13 mouse cellular contexts compared by ENCODE assay signal in the genomic region with DNA sequence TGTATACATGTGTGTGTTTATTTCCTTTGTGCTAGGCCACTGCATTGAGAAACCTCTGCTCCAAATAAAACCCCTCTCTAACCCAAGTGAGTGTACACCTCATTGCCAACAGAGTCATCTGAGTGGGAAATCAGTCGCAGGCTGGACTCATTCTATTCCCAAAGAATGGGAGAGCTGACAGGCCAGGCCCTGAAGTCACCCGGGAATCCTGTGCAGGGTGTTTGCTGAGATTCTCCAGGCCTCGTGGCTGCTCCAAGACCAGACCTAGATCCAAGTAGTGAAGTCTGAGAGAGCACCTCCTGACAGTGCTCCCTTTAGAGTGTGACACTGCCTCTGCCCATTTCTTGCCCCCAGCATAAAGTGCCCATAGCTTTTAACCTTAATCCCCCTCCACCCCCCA.
DNase-seq lines count a peak whose midpoint lies in the region; ATAC-seq and TF ChIP-seq lines count a peak whose summit lies in the region.
"Had no signal": no experiment of that assay in that cellular context is flagged by ENCODE, and none has a peak within 500 bp of the region (broad histone marks: within the 10 kb centered on the region; RNA-seq: fewer than 3 reads in every experiment).

No protein-coding gene starts in this region.

- ATAC-seq in embryonic facial prominence, embryonic 11.5 days (replicated peaks; ENCODE audit: insufficient number of reproducible peaks, low FRiP score, low TSS enrichment, low read depth): no peak
- ATAC-seq in liver, embryonic 13.5 days (ENCODE audit: low read depth): no peak
- ATAC-seq in megakaryocyte, adult 5-6 weeks (ENCODE audit: poor library complexity, severe bottlenecking): no peak

- no peaks in the 10 kb centered on the region for H3K9me3 ChIP-seq in embryonic facial prominence, embryonic 11.5 days (replicated peaks; ENCODE audit: control insufficient read depth, low read length)
- no peaks in the 10 kb centered on the region for H3K9me3 ChIP-seq in liver, embryonic 13.5 days (replicated peaks)
- H3K9me3 ChIP-seq: hindbrain, embryonic 12.5 days had no signal

- intact Hi-C loops in heart, postnatal 25 days (cut with DNase I): no loop called here

- TF ChIP-seq CTCF in layer of hippocampus, adult 2 months (conservative IDR thresholded peaks at IDR 0.05): no peak

- H3K36me3 ChIP-seq in embryonic facial prominence, embryonic 11.5 days (replicated peaks; ENCODE audit: control insufficient read depth, insufficient read depth, low read depth, low read length): no peaks in the 10 kb centered on the region
- H3K36me3 ChIP-seq in liver, embryonic 13.5 days: no peaks in the 10 kb centered on the region
- H3K36me3 ChIP-seq: hindbrain, embryonic 12.5 days had no signal

- DNase-seq in heart, adult 11 months: peak; percentile 96
- no peak for DNase-seq in heart, postnatal 25 days (ENCODE audit: low spot score)
- DNase-seq in layer of hippocampus, adult 2 months (ENCODE audit: low spot score in 2 of 2): no peak
- DNase-seq in layer of hippocampus, adult 8-10 months (ENCODE audit: low spot score in 2 of 2): no peak
- DNase-seq in embryonic facial prominence, embryonic 11.5 days (ENCODE audit: low spot score): no peak
- DNase-seq in liver, embryonic 13.5 days: no peak
- DNase-seq in frontal cortex, adult 2 months (ENCODE audit: extremely low spot score in 1 of 2, low spot score in 1 of 2): no peak
- DNase-seq: cerebellum, postnatal 25 days; right cerebral cortex, adult 18-20 months had no signal

- H3K27ac ChIP-seq in layer of hippocampus, adult 2 months: peak overlapping the region; percentile 81; the same call in 1 of the 2 replicates
- peak overlapping the region; percentile 25; the same call in 1 of the 2 replicates for H3K27ac ChIP-seq in embryonic facial prominence, embryonic 11.5 days (replicated peaks; ENCODE audit: low read depth, low read length)
- peak overlapping the region; percentile 10; the same call in 1 of the 2 replicates for H3K27ac ChIP-seq in liver, embryonic 13.5 days
- H3K27ac ChIP-seq: hindbrain, embryonic 12.5 days had no signal

- H3K27me3 ChIP-seq in embryonic facial prominence, embryonic 11.5 days (ENCODE audit: control insufficient read depth, insufficient read depth, low read length): no peaks in the 10 kb centered on the region
- H3K27me3 ChIP-seq in liver, embryonic 13.5 days: no peaks in the 10 kb centered on the region
- H3K27me3 ChIP-seq: hindbrain, embryonic 12.5 days had no signal

- 66% methylated on average over 3 of the region's 3 CpGs for WGBS in embryonic facial prominence, embryonic 11.5 days
- WGBS in liver, embryonic 13.5 days (ENCODE audit: insufficient replicate concordance): 54% methylated on average over 3 of the region's 3 CpGs

- peaks cover 11% of the 10 kb centered on the region for H3K4me1 ChIP-seq in embryonic facial prominence, embryonic 11.5 days (ENCODE audit: control insufficient read depth, insufficient read depth, low read length)
- peaks cover 85% of the 10 kb centered on the region for H3K4me1 ChIP-seq in liver, embryonic 13.5 days (replicated peaks)

- no peak overlapping the region for H3K4me3 ChIP-seq in layer of hippocampus, adult 2 months
- H3K4me3 ChIP-seq in embryonic facial prominence, embryonic 11.5 days (ENCODE audit: low read depth, low read length): no peak overlapping the region
- no peak overlapping the region for H3K4me3 ChIP-seq in liver, embryonic 13.5 days (replicated peaks)
- H3K4me3 ChIP-seq: erythroblast, embryonic 14.5 days; hindbrain, embryonic 12.5 days had no signal

- H3K9ac ChIP-seq in embryonic facial prominence, embryonic 11.5 days (replicated peaks; ENCODE audit: low read length): no peak overlapping the region
- H3K9ac ChIP-seq in liver, embryonic 13.5 days: 0 out of 2 replicates have a peak overlapping the region, but pooled peaks have one; percentile 7
- H3K9ac ChIP-seq: hindbrain, embryonic 12.5 days had no signal

- no peak overlapping the region for H3K4me2 ChIP-seq in embryonic facial prominence, embryonic 11.5 days (ENCODE audit: low read depth, low read length)
- no peak overlapping the region for H3K4me2 ChIP-seq in liver, embryonic 13.5 days
- H3K4me2 ChIP-seq: hindbrain, embryonic 12.5 days; midbrain, embryonic 11.5 days had no signal

Comparison
In these comparisons a context has a peak if more than half of its experiments do, and no peak if none do; other contexts are left out.
1. H3K27ac ChIP-seq: peak in every context shown above with its lines; median percentile 81 in layer of hippocampus, adult 2 months; 25 in embryonic facial prominence, embryonic 11.5 days; 10 in liver, embryonic 13.5 days.